Mouse (Mus musculus) ES-E14 (cell line): ENCODE measurements around the gene Dip2b. TPM values are rescaled to one million over a fixed set of nuclear protein-coding genes. Genes with fewer than 3 reads are reported as not detected.

Source experiments
- DNase-seq: peaks from one replicate; pipeline ENCODE4 v3.0.0-alpha.2; 2013; ENCODE audit warnings: low read depth, low spot score
- H3K27ac ChIP-seq: 2 replicates; pipeline ENCODE4 v1.5.1; 2012; ENCODE audit warnings: low read depth, mild to moderate bottlenecking, low read length, moderate library complexity, mixed read lengths; ENCODE audit not compliant: poor library complexity, insufficient read depth, severe bottlenecking
- H3K36me3 ChIP-seq: 2 replicates; pipeline ENCODE4 v1.6.1; 2012; ENCODE audit warnings: mild to moderate bottlenecking, low read length, moderate library complexity, mixed read lengths; ENCODE audit not compliant: control insufficient read depth, poor library complexity, insufficient read depth, severe bottlenecking
- H3K4me1 ChIP-seq, 2 experiments: fragments of 150-350 bp in 1 of 2; sonication (generic) in 1 of 2; 2 replicates each; pipeline ENCODE4 v1.6.1; 2012; ENCODE audit warnings: low read length in 2 of 2, mild to moderate bottlenecking in 1 of 2, mixed read lengths in 1 of 2; ENCODE audit not compliant: control insufficient read depth in 2 of 2, insufficient read depth in 2 of 2, poor library complexity in 1 of 2
- H3K4me3 ChIP-seq, 2 experiments: fragments of 150-350 bp in 1 of 2; sonication (generic) in 1 of 2; 2 replicates each; pipeline ENCODE4 v1.5.1; 2012; ENCODE audit warnings: low read length in 2 of 2, low read depth in 1 of 2, mild to moderate bottlenecking in 1 of 2, mixed read lengths in 1 of 2; ENCODE audit not compliant: insufficient read depth in 1 of 2, poor library complexity in 1 of 2, severe bottlenecking in 1 of 2
- H3K9ac ChIP-seq: 2 replicates; pipeline ENCODE4 v1.6.1; 2012; ENCODE audit warnings: low read depth, mild to moderate bottlenecking, low read length, mixed read lengths; ENCODE audit not compliant: poor library complexity, insufficient read depth, severe bottlenecking
- H3K9me3 ChIP-seq: fragments of 150-350 bp; sonication (generic); 2 replicates; pipeline ENCODE4 v1.6.1; 2012; ENCODE audit warnings: low read depth, mild to moderate bottlenecking, low read length; ENCODE audit not compliant: control insufficient read depth, insufficient read depth
- CHD2 ChIP-seq: IDR thresholded peaks from 2 replicates; pipeline ENCODE4 v1.6.1; 2014; ENCODE audit warnings: mild to moderate bottlenecking, low read depth, low read length, inconsistent platforms
- HCFC1 ChIP-seq: IDR thresholded peaks from 2 replicates; pipeline ENCODE4 v1.6.1; 2012; ENCODE audit warnings: low read length, inconsistent platforms, borderline replicate concordance; ENCODE audit not compliant: insufficient read depth
- MAFK ChIP-seq: IDR thresholded peaks from 2 replicates; pipeline ENCODE4 v1.6.1; 2014; ENCODE audit warnings: mild to moderate bottlenecking, low read depth, low read length, inconsistent platforms; ENCODE audit not compliant: insufficient read depth
- ZC3H11A ChIP-seq: IDR thresholded peaks from 2 replicates; pipeline ENCODE4 v1.6.1; 2012; ENCODE audit warnings: low read depth, mild to moderate bottlenecking, inconsistent platforms, low read length, borderline replicate concordance
- ZNF384 ChIP-seq: IDR thresholded peaks from 2 replicates; pipeline ENCODE4 v1.6.1; 2012; ENCODE audit warnings: low read depth, low read length, inconsistent platforms
- in situ Hi-C, 2 experiments: fragments of 600-800 bp; cut with MboI; formaldehyde crosslinking; loops; one replicate each; pipeline ENCODE4 v1.15.1; 2025; ENCODE audit warnings: low sequenced_read_pairs in 2 of 2, inconsistent platforms in 1 of 2; ENCODE audit not compliant: unreplicated experiment in 2 of 2
- total RNA-seq: library from RNA; depleted of rRNA; stranded (reverse); fragments of 300-350 nt; gene quantifications from 2 replicates; pipeline ENCODE4 v1.2.3, GENCODE M21; 2012

The Dip2b gene
- total RNA-seq, 1 experiment = 21.1 TPM

- TF ChIP-seq ZNF384 = no peak
- TF ChIP-seq CHD2 = no peak
- no peak for TF ChIP-seq HCFC1
- TF ChIP-seq MAFK = no peak
- TF ChIP-seq ZC3H11A = no peak
- Histone ChIP-seq H3K9ac (no peak overlapping the region), H3K4me3 (no peak overlapping the region), H3K4me1 (peaks cover 2 to 8% of the 10 kb centered on the region in 2 experiments; a peak in 3 of 4 replicates), H3K36me3 (peaks cover 3% of the 10 kb centered on the region; the same call in 1 of the 2 replicates), H3K9me3 (no peaks in the 10 kb centered on the region), H3K27ac (no peak overlapping the region)
- in situ Hi-C loops = no loop called here
- DNase-seq = no peak
These were observed 73.4 kb downstream of the Dip2b start for GRCm38 (mm10) chr15:100111891-100112290.

GRCm38 (mm10) chr15:100112309-100112966 lies 74.0 kb downstream of the Dip2b start:
- in situ Hi-C loops = no loop called here
- Histone ChIP-seq H3K36me3 (peaks cover 3% of the 10 kb centered on the region; the same call in 1 of the 2 replicates), H3K9ac (no peak overlapping the region), H3K4me1 (peaks cover 2 to 8% of the 10 kb centered on the region in 2 experiments; a peak in 3 of 4 replicates), H3K27ac (no peak overlapping the region), H3K9me3 (no peaks in the 10 kb centered on the region), H3K4me3 (no peak overlapping the region)
- no peak for DNase-seq
- TF ChIP-seq HCFC1 = no peak
- no peak for TF ChIP-seq ZC3H11A

- TF ChIP-seq ZC3H11A (no peak), HCFC1 (no peak), MAFK (no peak), ZNF384 (no peak), CHD2 (no peak)
- Histone ChIP-seq H3K27ac (no peak overlapping the region), H3K4me3 (no peak overlapping the region), H3K36me3 (peaks cover 5% of the 10 kb centered on the region; the same call in 1 of the 2 replicates), H3K4me1 (peaks cover 2 to 8% of the 10 kb centered on the region in 2 experiments; a peak in 3 of 4 replicates), H3K9me3 (no peaks in the 10 kb centered on the region), H3K9ac (no peak overlapping the region)
- no peak for DNase-seq
- in situ Hi-C loops = no loop called here
These were observed 75.1 kb downstream of the Dip2b start for GRCm38 (mm10) chr15:100113343-100114275.

- no peaks in the 10 kb centered on the region for H3K9me3 ChIP-seq
- peaks cover 5% of the 10 kb centered on the region; the same call in 1 of the 2 replicates for H3K36me3 ChIP-seq
- peaks cover 2 to 8% of the 10 kb centered on the region in 2 experiments; a peak in 3 of 4 replicates for H3K4me1 ChIP-seq
- no peak for DNase-seq
- in situ Hi-C loops = no loop called here
- H3K4me3 ChIP-seq = no peak overlapping the region
- TF ChIP-seq HCFC1 (no peak), CHD2 (no peak), MAFK (no peak), ZNF384 (no peak), ZC3H11A (no peak)
- H3K27ac ChIP-seq = no peak overlapping the region
- H3K9ac ChIP-seq = no peak overlapping the region
These were observed 77.0 kb downstream of the Dip2b start for GRCm38 (mm10) chr15:100115416-100115815.
